Mouse (Mus musculus): Measurements from ENCODE around the gene Tnnc2.

Tnnc2 gene

DNA sequence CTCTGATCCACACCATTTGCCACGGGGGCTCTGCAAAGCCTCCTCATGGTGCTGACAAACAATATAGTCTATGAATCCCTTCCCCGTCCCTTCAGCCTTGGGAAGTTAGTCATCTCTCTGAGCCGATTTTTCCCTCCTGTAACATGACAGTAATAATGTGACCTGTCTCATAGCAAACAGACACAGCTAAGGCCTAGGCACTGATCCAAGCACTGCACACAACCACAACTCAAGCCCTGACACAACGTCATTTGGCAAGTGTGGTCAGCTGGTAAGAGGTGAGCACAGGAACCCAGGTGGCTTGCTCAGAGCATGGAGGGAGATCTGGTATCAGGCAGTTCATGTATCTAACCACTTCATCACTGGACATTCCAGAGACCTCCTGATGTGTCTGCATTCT, 16.1 kb upstream of the Tnnc2 start:
- DNase-seq (ENCODE audit: low read depth, low spot score), result no peak

DNA sequence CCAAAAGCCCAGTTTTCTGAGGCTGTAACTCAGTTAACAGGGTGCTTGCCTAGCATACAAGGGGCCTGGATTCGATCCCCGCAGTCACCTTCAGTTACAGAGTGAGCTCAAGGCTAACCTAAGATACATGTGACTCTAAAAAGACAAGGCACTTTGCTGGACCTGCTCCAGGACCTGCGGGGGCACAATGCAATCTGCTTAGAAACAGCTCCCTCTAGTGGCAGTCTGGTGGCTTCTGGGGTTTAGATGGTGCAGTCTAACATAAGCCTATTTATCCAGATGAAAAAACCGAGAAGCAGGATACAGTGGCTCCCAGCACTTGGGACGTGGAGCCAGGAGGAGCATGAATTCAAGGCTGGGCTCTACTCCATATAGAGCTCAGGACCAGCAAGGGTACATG, 14.5 kb upstream of the Tnnc2 start:
- DNase-seq (ENCODE audit: low read depth, low spot score), result peak; percentile 85

DNA sequence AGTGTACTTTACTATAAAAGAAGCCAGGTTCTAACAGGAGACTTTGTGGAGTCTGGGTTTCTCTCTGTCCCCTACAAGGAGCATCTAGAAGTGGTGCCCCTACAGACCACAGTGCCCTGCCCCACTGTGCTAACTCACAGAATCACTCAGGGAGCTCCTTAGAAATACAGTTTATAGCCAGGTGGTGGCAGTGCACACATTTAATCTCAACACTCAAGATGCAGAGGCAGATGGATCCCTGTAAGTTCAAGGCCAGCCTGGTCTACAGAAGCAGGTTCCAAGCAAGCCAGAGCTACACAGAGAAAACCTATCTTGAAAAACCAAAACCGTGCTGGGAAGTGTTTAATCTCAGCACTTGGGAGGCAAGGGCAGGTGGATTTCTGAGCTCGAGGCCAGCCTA, 14.0 kb upstream of the Tnnc2 start:
- DNase-seq (ENCODE audit: low read depth, low spot score), result no peak

DNA sequence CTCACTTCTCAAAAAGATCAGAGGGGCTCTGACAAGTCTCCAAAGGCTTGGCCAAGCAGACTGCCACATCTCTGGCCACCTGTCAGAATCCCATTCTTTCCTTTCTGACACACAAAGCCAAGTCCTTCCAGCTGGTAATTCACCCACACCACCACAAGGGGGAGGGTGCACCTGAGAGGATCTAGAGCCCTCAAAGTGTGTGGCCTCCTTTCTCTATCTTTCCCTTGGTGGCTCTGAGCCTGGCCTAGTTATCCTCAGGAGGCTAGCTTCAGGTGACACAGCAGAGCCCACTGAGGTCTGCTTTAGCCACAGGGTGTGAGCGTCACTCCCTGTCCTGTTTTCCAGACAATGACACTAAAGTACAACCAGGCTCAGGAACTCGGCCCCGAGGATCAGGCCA, 13.5 kb upstream of the Tnnc2 start:
- no peak for DNase-seq (ENCODE audit: low read depth, low spot score)

DNA sequence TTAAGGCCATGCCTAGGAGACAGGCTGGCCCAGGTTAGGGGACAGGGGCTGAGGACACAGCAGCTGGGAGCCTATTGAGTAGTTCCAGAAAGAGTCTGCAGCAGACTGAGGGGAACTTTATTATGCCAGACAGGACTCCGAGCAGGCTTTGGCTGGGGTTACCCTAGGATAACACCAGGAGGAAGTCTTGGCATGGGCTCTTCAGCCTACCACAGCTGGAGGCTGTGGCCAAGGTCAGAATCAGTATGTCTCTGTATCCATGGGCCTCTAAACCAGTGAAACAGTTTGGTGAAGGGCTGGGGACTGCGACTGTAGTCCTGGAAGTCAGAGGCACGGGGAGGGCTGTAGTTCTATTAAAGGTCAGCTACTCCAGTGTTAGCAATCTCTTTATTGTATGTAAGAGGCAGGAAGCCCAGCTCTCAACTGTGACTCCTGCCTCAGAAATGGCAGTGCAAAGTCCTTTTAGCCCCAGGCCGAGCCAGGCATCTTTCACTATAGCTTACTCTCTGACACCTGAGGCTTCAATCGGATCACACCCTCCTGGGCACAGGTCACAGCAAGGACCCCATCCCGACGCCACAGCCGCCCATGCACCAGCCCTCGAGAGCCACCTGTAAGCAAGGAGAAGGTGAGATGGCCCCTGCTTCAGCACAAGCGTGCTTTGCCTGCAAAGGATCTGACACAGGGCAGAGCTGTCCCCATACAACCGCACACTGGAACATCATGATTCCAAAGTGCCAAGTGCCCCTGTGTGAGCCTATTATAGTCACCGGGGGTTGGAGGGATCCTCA, 12.8 kb upstream of the Tnnc2 start:
- no peak for DNase-seq (ENCODE audit: low read depth, low spot score)

DNA sequence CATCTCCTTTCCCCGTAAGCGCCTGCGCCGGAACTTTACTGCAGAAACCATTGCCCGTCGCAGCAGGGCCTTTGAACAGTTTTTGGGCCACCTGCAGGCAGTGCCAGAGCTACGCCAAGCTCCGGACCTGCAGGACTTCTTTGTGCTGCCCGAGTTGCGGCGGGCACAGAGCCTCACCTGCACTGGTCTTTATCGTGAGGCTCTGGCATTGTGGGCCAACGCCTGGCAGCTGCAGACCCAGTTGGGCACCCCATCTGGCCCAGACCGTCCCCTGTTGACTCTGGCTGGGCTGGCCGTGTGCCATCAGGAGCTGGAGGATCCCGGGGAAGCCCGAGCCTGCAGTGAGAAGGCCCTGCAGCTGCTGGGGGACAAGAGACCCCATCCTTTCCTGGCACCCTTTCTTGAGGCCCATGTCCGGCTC, 12.1 kb upstream of the Tnnc2 start:
- DNase-seq (ENCODE audit: low read depth, low spot score), result no peak

DNA sequence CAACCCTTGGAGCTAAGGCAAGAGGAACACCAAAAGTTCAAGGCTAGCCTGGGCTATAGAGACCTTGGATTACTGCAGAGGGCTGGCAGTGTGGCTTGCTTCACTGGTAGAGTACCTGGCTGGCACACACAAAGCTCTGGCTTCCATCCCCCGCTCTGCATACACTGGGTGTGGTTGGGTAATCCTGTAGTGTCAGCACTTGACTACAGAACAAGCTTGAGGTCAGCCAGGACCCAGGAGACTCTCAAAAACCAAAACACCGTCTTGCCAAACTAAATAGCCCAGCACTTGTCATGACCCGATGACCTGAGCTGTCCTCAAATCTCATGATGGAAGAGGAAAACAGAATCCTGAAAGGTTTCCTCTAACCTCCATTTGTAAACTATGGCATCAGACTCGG, 10.7 kb upstream of the Tnnc2 start:
- no peak for DNase-seq (ENCODE audit: low read depth, low spot score)

DNA sequence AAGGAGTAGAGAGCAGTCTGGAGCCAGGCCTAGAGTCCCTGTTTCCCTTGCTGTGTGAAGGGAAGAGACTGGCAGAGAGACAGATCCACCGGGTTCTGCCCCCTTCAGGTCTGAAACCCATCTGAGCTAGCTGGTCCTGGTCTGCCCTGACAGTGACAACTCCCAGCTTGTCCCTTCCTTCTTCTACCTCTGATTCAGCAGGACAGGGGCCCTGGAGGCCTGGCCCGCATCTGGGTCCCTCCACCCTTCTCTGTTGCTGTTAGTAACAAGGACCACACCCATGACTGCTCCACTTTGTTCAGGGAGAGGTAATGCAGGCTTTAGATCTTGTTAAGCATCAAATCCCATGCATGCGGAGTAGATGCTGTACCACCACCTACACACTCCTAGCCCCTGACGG, 8.6 kb upstream of the Tnnc2 start:
- DNase-seq (ENCODE audit: low read depth, low spot score), result no peak

DNA sequence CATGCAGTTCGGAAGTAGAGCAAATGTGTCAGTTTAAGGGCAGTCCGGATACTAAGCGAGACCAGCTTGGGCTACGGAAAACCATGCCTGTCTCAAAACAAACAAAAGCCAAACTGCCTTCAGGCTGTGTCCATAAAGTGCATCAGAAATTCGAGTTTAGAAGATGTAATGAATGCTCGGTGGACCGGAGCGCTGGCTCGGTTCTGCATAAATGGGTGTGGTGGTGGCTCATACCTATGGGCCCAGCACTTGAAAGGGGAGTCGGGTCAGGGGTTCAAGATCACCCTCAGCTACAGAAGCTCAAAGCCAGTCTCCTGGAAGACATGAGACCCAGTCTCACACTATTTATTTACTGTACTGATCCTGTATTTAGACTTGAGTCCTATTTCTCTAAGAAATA, 8.0 kb upstream of the Tnnc2 start:
- DNase-seq (ENCODE audit: low read depth, low spot score), result no peak

DNA sequence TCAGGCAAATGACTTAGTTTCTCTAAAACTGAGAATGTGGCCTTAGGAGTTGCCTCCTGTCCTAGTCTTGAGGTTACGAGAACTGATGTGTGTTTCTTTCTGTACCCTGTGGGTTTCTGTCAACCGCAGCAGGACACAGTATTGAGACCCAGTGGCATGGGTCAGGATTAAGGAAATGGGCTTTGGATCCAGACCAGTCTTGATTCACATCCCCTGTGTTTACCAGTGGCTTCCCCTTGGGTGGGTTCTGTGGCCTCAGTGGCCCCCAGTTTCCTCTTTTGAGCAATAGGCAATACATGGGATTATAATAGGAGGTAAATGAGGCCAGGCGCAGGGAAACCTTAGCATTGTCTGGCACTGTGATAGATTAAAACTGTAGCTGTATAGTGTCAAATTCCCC, 7.3 kb upstream of the Tnnc2 start:
- no peak for DNase-seq (ENCODE audit: low read depth, low spot score)

DNA sequence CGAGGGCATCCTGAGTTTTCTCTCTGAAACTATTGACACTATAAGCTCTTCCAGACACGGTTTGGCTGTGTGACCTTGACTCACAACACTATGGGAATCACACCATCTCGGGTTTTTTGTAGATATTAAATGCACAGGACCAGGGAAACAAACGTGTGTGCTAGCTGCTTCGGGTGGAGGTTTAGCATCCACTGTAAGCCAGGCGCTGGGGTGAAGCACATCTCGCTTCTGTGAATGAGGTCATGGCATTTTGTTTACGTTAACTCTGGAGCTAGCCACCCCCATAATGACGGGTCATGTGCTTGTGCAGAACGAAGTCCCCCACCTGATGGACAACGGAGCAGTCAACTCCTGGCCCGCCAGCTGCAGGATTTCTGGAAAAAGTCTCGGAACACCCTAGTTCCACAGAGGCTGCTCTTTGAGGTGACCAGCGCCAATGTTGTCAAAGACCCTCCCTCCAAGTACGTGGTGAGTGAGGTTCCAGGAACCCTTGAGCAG, 6.7 kb upstream of the Tnnc2 start:
- DNase-seq (ENCODE audit: low read depth, low spot score), result no peak

DNA sequence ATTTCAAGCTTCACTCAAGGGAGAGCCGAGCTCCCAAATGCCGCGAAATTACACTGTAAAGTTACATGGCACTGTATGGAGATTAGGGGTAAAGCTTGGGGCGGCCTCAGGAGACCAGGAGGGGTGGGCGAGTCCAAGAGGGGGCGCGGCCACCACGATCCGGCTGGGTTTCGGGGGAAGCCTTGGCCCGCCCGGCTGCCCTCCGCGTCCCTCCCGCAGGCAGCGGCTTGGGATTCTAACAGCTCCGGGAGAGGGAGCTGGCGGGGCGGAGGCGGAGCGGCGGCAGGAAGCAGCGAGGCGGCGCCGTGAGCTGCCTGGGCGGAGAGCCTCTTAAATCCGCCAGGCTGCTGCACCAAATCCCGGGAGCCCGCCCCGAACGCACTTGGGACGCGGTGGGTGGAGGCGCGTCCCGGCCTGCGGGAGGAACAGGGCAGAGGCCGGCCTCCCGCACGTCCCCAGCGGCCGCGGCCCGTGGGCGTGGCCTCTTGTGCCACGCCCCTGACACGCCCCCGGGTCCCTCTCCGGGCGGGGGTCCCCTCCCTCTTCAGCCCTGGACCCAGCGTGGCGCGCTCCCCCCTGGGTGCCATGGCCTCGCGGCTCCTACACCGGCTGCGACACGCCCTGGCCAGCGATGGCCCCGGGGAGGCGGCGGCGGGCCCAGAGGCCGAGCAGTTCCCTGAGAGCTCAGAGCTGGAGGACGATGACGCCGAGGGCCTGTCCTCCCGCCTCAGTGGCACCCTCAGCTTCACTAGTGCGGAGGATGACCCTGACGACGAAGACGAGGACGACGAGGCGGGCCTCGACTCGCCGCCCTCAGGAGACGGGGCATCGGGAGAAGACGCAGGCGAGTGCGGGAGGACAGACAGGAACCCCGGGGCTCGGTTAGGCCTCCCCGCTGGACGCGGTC, 6.0 kb upstream of the Tnnc2 start, which contains the start of gene Snx21:
Gene Snx21, plus strand, starts transcription at position 343 of the 907 bp plus-strand sequence.
- DNase-seq (ENCODE audit: low read depth, low spot score), result peak; percentile 96

DNA sequence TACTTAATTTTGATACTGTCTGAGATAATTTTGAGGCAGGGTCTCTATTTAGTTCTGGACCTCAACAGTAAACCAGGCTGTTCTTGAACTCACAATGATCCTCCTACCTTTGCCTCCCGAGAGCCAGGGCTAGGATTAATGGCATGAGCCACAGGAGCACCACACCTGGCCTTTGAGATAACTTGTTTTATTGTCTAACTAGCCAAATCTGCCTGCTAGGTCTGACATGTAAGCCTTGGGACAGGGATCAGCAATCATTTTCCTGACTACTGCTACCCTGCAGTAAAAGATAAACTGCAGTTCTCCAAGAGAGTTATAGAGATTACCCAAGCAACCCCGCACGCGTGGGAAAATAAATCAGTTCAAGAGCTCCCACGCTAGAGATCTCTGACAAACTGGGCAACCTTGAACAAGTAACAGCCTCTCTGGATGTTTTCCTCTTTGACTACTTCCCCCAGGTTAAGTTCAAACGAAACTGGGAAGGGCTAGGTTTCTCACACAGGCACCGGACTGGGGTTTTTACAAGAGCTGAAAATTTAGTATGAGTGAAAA, 5.2 kb upstream of the Tnnc2 start:
- DNase-seq (ENCODE audit: low read depth, low spot score), result no peak

DNA sequence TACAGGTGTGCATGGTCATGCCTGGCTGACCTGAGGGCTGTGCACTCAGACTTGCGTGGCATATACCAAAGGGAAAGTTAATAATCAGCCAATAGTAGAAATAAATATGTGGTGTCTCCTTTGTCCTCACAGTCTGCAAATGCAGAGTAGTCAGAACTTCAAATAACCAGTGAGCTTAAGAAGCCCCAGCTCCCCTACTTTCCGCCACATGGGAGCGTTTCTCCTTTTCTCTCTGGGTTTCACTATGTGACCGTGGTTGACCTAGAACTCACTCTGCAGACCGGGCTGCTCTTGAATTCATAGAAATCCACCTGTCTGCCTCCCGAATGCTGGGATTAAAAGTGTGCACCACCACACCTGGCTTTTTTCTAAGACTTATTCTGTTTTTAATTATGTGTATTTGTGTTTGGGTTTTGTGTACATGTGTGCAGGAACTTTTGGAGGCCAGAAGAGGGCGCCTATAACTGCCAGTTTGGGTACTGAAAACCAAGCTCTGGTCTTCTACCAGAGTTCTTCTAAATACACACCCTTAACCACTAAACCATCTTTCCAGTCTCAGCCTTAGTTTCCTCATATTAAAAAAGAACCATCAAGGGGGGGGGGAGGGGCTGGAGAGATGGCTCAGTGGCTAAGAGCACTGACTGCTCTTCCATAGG, 4.3 kb upstream of the Tnnc2 start:
- DNase-seq (ENCODE audit: low read depth, low spot score), result no peak

DNA sequence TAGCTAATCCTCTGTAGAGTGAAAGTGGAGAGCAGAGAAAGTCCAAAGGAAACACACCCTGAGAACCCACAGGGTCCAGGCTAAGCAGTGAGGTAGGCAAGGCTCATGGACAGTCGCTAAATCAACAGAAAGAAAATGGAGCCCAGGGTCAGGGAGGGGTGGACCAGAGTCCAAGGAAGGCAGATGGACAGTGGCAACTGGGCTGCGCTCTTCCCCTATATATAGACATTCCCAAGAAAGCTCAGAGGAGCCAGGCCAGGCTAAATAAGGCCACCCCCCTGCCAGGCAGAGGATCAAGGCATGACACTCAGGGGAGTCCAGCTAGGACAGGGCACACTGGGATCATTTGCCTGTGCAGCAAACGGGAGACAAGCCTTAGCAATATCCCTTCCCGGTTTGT, 2.1 kb upstream of the Tnnc2 start:
- DNase-seq (ENCODE audit: low read depth, low spot score), result peak; percentile 94

DNA sequence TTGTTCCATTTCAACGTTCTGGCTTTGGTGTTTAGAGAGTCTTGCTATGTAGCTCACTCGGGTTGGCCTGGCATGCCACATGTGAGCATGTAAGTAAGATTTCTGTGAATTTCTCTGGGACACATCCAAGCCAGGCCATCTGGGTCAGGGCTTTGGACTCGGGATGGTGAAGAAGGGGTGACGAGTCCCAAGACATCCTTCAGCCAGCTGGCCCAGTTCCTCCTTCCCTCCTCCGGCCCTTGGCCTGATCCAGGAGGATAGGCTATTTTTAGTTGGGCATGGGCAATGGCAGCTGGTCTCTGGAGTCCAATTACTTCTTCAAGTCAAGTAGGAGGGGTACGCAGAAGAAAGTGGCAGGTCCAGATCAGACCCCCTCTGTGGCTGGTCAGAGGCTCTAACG, 958 bp downstream of the Tnnc2 start:
- DNase-seq (ENCODE audit: low read depth, low spot score), result peak; percentile 93

DNA sequence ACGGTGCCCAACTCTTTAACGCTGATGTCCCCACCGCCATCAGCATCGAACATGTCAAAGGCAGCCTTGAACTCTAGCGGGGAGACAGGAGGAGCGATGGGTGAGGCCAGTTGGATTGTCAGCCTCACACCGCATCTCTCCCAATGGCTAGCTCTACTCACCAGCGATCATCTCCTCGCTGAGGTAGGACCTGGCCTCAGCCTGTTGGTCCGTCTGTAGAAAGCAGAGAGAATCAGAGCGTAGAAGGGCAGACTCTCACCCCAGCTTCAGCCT, 1.8 kb downstream of the Tnnc2 start:
- DNase-seq (ENCODE audit: low read depth, low spot score), result no peak

DNA sequence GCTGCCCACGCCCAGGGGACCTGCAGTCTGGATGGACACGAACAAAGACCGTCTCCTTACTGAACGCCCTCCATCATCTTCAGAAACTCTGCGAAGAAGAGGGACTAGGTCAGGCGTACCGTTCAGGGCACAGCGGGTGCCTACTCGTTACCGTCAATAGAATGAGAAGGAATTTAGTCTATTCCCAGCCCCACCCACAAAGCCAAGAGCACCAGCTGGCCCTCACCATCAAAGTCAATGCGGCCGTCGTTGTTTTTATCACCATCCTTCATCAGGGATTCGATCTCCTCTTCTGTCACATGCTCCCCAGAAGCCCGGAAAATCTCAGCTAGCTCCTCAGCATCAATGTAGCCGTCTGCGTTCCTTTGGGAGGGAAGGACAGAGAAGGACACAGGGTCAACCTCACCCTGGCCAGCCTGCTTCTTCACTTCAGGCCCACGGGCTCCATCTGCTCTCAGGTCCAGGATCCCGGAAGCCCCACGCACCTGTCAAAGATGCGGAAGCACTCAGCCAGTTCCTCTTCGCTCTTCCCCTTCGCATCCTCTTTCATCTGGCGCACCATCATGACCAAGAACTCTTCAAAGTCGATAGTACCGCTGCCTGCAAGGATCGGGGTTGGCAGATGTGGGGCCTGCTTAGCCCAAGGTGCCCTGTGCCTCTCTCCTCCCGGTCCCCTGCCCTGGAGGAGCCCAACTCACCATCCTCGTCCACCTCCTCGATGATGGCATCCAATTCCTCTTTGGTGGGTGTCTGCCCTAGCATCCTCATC, 2.3 kb downstream of the Tnnc2 start:
- DNase-seq (ENCODE audit: low read depth, low spot score), result no peak

DNA sequence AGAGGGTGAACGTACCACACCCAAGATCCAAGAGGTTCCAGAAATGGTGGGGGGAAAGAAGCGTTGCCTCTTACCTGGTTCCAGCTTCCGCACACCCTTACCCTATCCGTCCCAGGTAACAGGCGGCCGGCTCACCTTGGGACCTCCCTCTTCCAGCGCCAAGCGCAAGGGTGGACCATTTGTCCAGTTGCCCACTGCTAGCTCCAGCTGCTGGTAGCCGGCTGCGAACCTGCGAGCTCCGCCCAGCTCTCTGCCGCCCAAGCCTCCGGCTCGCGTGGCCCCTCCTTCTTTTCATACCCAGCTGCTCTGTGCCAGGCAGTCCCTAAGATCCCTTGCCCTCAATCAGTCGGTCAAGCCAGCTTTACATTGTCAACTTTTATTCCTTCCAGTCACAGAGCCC, 3.0 kb downstream of the Tnnc2 start:
- no peak for DNase-seq (ENCODE audit: low read depth, low spot score)

DNA sequence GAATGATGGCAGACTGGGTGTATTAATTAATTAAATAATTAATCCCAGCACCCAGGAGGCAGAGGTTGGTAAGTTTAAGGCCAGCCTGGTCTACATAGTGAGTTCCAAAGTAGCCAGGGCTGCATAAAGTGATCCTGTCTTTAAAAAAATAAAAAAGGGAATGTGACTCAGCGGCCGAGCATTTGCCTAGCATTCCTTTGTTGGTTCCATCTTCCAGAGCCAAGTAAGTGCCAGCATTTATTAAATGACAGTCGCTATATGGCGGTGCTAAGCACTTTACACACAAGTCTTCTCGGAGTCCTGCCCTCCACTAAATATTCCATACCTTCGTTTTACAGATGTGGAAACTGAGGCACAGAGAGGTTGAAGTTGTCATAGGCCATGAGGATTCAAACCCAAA, 3.6 kb downstream of the Tnnc2 start:
- no peak for DNase-seq (ENCODE audit: low read depth, low spot score)

DNA sequence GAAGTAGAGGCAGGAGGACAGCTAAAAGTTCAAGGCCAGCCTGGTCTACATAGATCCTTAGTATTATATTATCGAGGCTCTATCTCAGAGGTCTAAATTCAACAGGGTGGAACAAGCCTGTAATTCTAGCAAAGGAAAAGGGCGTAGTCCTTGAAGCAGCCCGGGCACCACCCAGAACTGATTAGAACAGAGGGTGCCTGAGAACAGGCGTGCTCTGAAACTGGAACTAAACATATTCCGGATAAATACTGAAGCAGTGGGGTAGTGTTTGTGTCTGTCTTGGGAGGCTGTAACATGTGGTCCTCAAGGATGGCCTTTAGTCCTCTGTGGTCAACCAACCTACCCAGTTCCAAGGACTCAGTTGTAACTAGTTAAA, 5.8 kb downstream of the Tnnc2 start:
- DNase-seq (ENCODE audit: low read depth, low spot score), result no peak
